8 mouse cellular contexts compared by ENCODE assay signal in genomic region chr17:45549617-45550181, GRCm38 (mm10). TPM values are rescaled to one million over a fixed set of nuclear protein-coding genes. Genes with fewer than 3 reads are reported as not detected.
DNase-seq lines count a peak whose midpoint lies in the region; ATAC-seq and TF ChIP-seq lines count a peak whose summit lies in the region.

Gene Tmem151b (minus strand): TSS chr17:45549677.

- no peak for DNase-seq in heart, adult 9 months (ENCODE audit: low spot score in 2 of 2)
- DNase-seq in ES-E14 (ENCODE audit: low read depth, low spot score) = no peak
- peak; percentile 76 for DNase-seq in kidney, postnatal 10 days
- peak; percentile 62 for DNase-seq in thymus, postnatal 25 days
- no peak for DNase-seq in ovary, postnatal 36 days (ENCODE audit: low spot score)

- peak within 1 kb of the TSS; percentile 84 for H3K9ac ChIP-seq in heart, embryonic 12.5 days
- H3K9ac ChIP-seq in ES-E14 (ENCODE audit: insufficient read depth, low read depth, low read length, poor library complexity, severe bottlenecking) = peak within 1 kb of the TSS; percentile 75
- H3K9ac ChIP-seq in embryonic facial prominence, embryonic 12.5 days = peak within 1 kb of the TSS; percentile 93
- H3K9ac ChIP-seq in midbrain, embryonic 12.5 days (replicated peaks) = peak within 1 kb of the TSS; percentile 96

- H3K4me3 ChIP-seq in heart, embryonic 12.5 days = peak within 1 kb of the TSS; percentile 69
- peak within 1 kb of the TSS; percentile 81 to 90 for H3K4me3 ChIP-seq in ES-E14 (ENCODE audit: insufficient read depth in 1 of 2, low read depth in 1 of 2, low read length in 2 of 2, poor library complexity in 1 of 2, severe bottlenecking in 1 of 2)
- H3K4me3 ChIP-seq in embryonic facial prominence, embryonic 12.5 days = peak within 1 kb of the TSS; percentile 79
- H3K4me3 ChIP-seq in midbrain, embryonic 12.5 days = peak within 1 kb of the TSS; percentile 87

- H3K4me2 ChIP-seq in heart, embryonic 12.5 days = peak within 1 kb of the TSS; percentile 93
- peak within 1 kb of the TSS; percentile 72 for H3K4me2 ChIP-seq in embryonic facial prominence, embryonic 12.5 days (replicated peaks)
- peak within 1 kb of the TSS; percentile 70 for H3K4me2 ChIP-seq in midbrain, embryonic 12.5 days (replicated peaks)

- no peak; the same call in 1 of the 2 replicates for ATAC-seq in heart, embryonic 12.5 days (ENCODE audit: insufficient number of reproducible peaks, low FRiP score)
- ATAC-seq in embryonic facial prominence, embryonic 12.5 days (ENCODE audit: insufficient number of reproducible peaks, insufficient read depth, low FRiP score, low TSS enrichment) = peak; percentile 12; the same call in 1 of the 2 replicates
- peak; percentile 35 for ATAC-seq in midbrain, embryonic 12.5 days (ENCODE audit: low FRiP score, low read depth)

- H3K4me1 ChIP-seq in heart, embryonic 12.5 days (replicated peaks) = peaks cover 28% of the 10 kb centered on the region
- H3K4me1 ChIP-seq in ES-E14 (ENCODE audit: control insufficient read depth in 2 of 2, insufficient read depth in 2 of 2, low read length in 2 of 2, poor library complexity in 1 of 2) = peaks cover 2 to 5% of the 10 kb centered on the region in 2 experiments; a peak in 1 of 4 replicates
- H3K4me1 ChIP-seq in embryonic facial prominence, embryonic 12.5 days = peaks cover 26% of the 10 kb centered on the region
- peaks cover 52% of the 10 kb centered on the region for H3K4me1 ChIP-seq in midbrain, embryonic 12.5 days

- no peak within 1 kb of the TSS for H3K27ac ChIP-seq in heart, embryonic 12.5 days (ENCODE audit: poor library complexity, severe bottlenecking)
- no peak within 1 kb of the TSS for H3K27ac ChIP-seq in ES-E14 (ENCODE audit: insufficient read depth, low read depth, low read length, poor library complexity, severe bottlenecking)
- peak within 1 kb of the TSS; percentile 83 for H3K27ac ChIP-seq in embryonic facial prominence, embryonic 12.5 days
- H3K27ac ChIP-seq in midbrain, embryonic 12.5 days (replicated peaks) = peak within 1 kb of the TSS; percentile 93

- no peaks in the 10 kb centered on the region for H3K9me3 ChIP-seq in heart, embryonic 12.5 days (replicated peaks)
- H3K9me3 ChIP-seq in ES-E14 (ENCODE audit: control insufficient read depth, insufficient read depth, low read depth, low read length) = no peaks in the 10 kb centered on the region
- H3K9me3 ChIP-seq in embryonic facial prominence, embryonic 12.5 days = no peaks in the 10 kb centered on the region
- H3K9me3 ChIP-seq in midbrain, embryonic 12.5 days = no peaks in the 10 kb centered on the region

- under 1% methylated on average over 12 of the region's 29 CpGs for WGBS in heart, embryonic 12.5 days
- 1% methylated on average over 12 of the region's 29 CpGs for WGBS in embryonic facial prominence, embryonic 12.5 days
- under 1% methylated on average over 12 of the region's 29 CpGs for WGBS in midbrain, embryonic 12.5 days

- H3K36me3 ChIP-seq in heart, embryonic 12.5 days = no peaks in the 10 kb centered on the region
- no peaks in the 10 kb centered on the region for H3K36me3 ChIP-seq in ES-E14 (ENCODE audit: control insufficient read depth, insufficient read depth, low read length, poor library complexity, severe bottlenecking)
- H3K36me3 ChIP-seq in embryonic facial prominence, embryonic 12.5 days = peaks cover 8% of the 10 kb centered on the region
- H3K36me3 ChIP-seq in midbrain, embryonic 12.5 days = peaks cover 14% of the 10 kb centered on the region

- in situ Hi-C loops in ES-E14 (cut with MboI; ENCODE audit: low sequenced_read_pairs in 2 of 2, unreplicated experiment in 2 of 2) = loop anchor here (10.0 kb wide), 1 partner anchor 75 kb away; the partner anchor contains the start of gene Spats1 (in 2 of the 2)

- peaks cover 81% of the 10 kb centered on the region for H3K27me3 ChIP-seq in heart, embryonic 12.5 days (replicated peaks)
- peaks cover 41% of the 10 kb centered on the region for H3K27me3 ChIP-seq in embryonic facial prominence, embryonic 12.5 days
- peaks cover 61% of the 10 kb centered on the region for H3K27me3 ChIP-seq in midbrain, embryonic 12.5 days

TF ChIP-seq in ES-E14, 5 proteins besides CTCF, POLR2A, EP300 and RAD21:
- TF ChIP-seq MAFK (IDR thresholded peaks at IDR 0.05; ENCODE audit: insufficient read depth, low read depth, low read length) (no peak), HCFC1 (IDR thresholded peaks at IDR 0.05; ENCODE audit: borderline replicate concordance, insufficient read depth, low read length) (no peak), CHD2 (IDR thresholded peaks at IDR 0.05; ENCODE audit: low read depth, low read length) (no peak), ZNF384 (IDR thresholded peaks at IDR 0.05; ENCODE audit: low read depth, low read length) (no peak), ZC3H11A (IDR thresholded peaks at IDR 0.05; ENCODE audit: borderline replicate concordance, low read depth, low read length) (no peak)

RNA-seq across cellular contexts. Expression of gene Tmem151b, which starts in this region (rescaled TPM):
- polyA plus RNA-seq in heart, embryonic 12.5 days (2016; fragmentation: Nextera tagmentation; extraction: Ambion mirVana) = 1.4 and 1.6 TPM in 2 replicates
- total RNA-seq in ES-E14 (2012; rRNA removed) = 2.1 and 4.0 TPM in 2 replicates
- 9.2 and 11.1 TPM in 2 replicates for polyA plus RNA-seq in embryonic facial prominence, embryonic 12.5 days (2016; fragmentation: Nextera tagmentation; extraction: Ambion mirVana)
- 12.6 and 13.5 TPM in 2 replicates for polyA plus RNA-seq in midbrain, embryonic 12.5 days (2016; fragmentation: Nextera tagmentation; extraction: Ambion mirVana)

Comparison
In these comparisons a context has a peak if more than half of its experiments do, and no peak if none do; other contexts are left out.
1. H3K27ac ChIP-seq: peak in embryonic facial prominence, embryonic 12.5 days (single experiment) and midbrain, embryonic 12.5 days (single experiment); none in heart, embryonic 12.5 days (single experiment) and ES-E14 (single experiment).
2. DNase-seq: peak in kidney, postnatal 10 days (single experiment) and thymus, postnatal 25 days (single experiment); none in heart, adult 9 months (0 of 2), ES-E14 (single experiment) and ovary, postnatal 36 days (single experiment).
3. Peak in every context shown above with its lines, with median percentiles within 50 percentile points of each other: H3K4me2 ChIP-seq, H3K4me3 ChIP-seq and H3K9ac ChIP-seq.